ENCODE assay signal across 9 mouse cellular contexts in genomic region chr9:41028470-41028869, GRCm38 (mm10). TPM values are rescaled to one million over a fixed set of nuclear protein-coding genes. Genes with fewer than 3 reads are reported as not detected.
DNase-seq lines count a peak whose midpoint lies in the region; ATAC-seq and TF ChIP-seq lines count a peak whose summit lies in the region.
"Had no signal": no experiment of that assay in that cellular context is flagged by ENCODE, and none has a peak within 500 bp of the region (broad histone marks: within the 10 kb centered on the region; RNA-seq: fewer than 3 reads in every experiment).

No protein-coding gene starts in this region.

- H3K4me2 ChIP-seq in hindbrain, embryonic 14.5 days (replicated peaks): no peak overlapping the region
- H3K4me2 ChIP-seq in hindbrain, embryonic 12.5 days (replicated peaks): no peak overlapping the region
- H3K4me2 ChIP-seq in intestine, embryonic 16.5 days (ENCODE audit: low read depth, low read length): no peak overlapping the region
- H3K4me2 ChIP-seq: liver, embryonic 15.5 days had no signal

- no peaks in the 10 kb centered on the region for H3K27me3 ChIP-seq in hindbrain, embryonic 14.5 days (ENCODE audit: control insufficient read depth, insufficient read depth, low read length)
- no peaks in the 10 kb centered on the region for H3K27me3 ChIP-seq in hindbrain, embryonic 12.5 days
- H3K27me3 ChIP-seq in intestine, embryonic 16.5 days (replicated peaks; ENCODE audit: control insufficient read depth, insufficient read depth, low read length): no peaks in the 10 kb centered on the region
- H3K27me3 ChIP-seq: liver, embryonic 15.5 days had no signal

- peak; percentile 49 for DNase-seq in hindbrain, embryonic 14.5 days (ENCODE audit: low spot score)
- peak; percentile 25 for DNase-seq in adrenal gland, adult 2 months
- DNase-seq in left cerebral cortex, postnatal 10 days (ENCODE audit: extremely low spot score in 1 of 2, low spot score in 2 of 2): peak; percentile 38 to 58
- peak; percentile 67 for DNase-seq in retina, embryonic 14.5 days (ENCODE audit: low spot score)

- no peak for ATAC-seq in hindbrain, embryonic 14.5 days (ENCODE audit: low FRiP score)
- ATAC-seq in hindbrain, embryonic 12.5 days (ENCODE audit: low FRiP score): no peak
- peak; percentile 66 for ATAC-seq in CD4-positive, CD25-positive, alpha-beta regulatory T cell, adult 4 months
- no peak for ATAC-seq in intestine, embryonic 16.5 days

- H3K27ac ChIP-seq in hindbrain, embryonic 14.5 days: no peak overlapping the region
- H3K27ac ChIP-seq in hindbrain, embryonic 12.5 days: no peak overlapping the region
- no peak overlapping the region for H3K27ac ChIP-seq in embryonic fibroblast, embryonic 13.5 days (ENCODE audit: insufficient read depth, low read length)
- no peak overlapping the region for H3K27ac ChIP-seq in intestine, embryonic 16.5 days (ENCODE audit: low read length)
- H3K27ac ChIP-seq: liver, embryonic 15.5 days had no signal

- H3K4me3 ChIP-seq in hindbrain, embryonic 14.5 days (replicated peaks; ENCODE audit: low read length): no peak overlapping the region
- no peak overlapping the region for H3K4me3 ChIP-seq in hindbrain, embryonic 12.5 days
- no peak overlapping the region for H3K4me3 ChIP-seq in embryonic fibroblast, embryonic 13.5 days (ENCODE audit: insufficient read depth, low read length)
- H3K4me3 ChIP-seq in intestine, embryonic 16.5 days (ENCODE audit: low read length): no peak overlapping the region
- H3K4me3 ChIP-seq: liver, embryonic 15.5 days had no signal

- H3K36me3 ChIP-seq in hindbrain, embryonic 14.5 days (replicated peaks; ENCODE audit: control insufficient read depth, insufficient read depth): peaks cover 16% of the 10 kb centered on the region
- H3K36me3 ChIP-seq in hindbrain, embryonic 12.5 days: peaks cover 4% of the 10 kb centered on the region; the same call in 1 of the 2 replicates
- H3K36me3 ChIP-seq in intestine, embryonic 16.5 days (ENCODE audit: control insufficient read depth, insufficient read depth, low read length): no peaks in the 10 kb centered on the region
- H3K36me3 ChIP-seq: liver, embryonic 15.5 days had no signal

- no peak overlapping the region for H3K9ac ChIP-seq in hindbrain, embryonic 14.5 days
- H3K9ac ChIP-seq in hindbrain, embryonic 12.5 days: no peak overlapping the region
- no peak overlapping the region for H3K9ac ChIP-seq in intestine, embryonic 16.5 days (ENCODE audit: low read depth, low read length)
- H3K9ac ChIP-seq: liver, embryonic 15.5 days had no signal

- peak; percentile 49; the same call in 1 of the 2 replicates for TF ChIP-seq CTCF in embryonic fibroblast, embryonic 13.5 days (IDR thresholded peaks at IDR 0.05; ENCODE audit: borderline replicate concordance, insufficient read depth, low read length)

- no peak for TF ChIP-seq POLR2A in embryonic fibroblast, embryonic 13.5 days (IDR thresholded peaks at IDR 0.05; ENCODE audit: low read depth, low read length)

- WGBS in hindbrain, embryonic 14.5 days: 48% methylated on average over 5 of the region's 5 CpGs
- 43% methylated on average over 5 of the region's 5 CpGs for WGBS in hindbrain, embryonic 12.5 days
- 44% methylated on average over 5 of the region's 5 CpGs for WGBS in intestine, embryonic 16.5 days

- intact Hi-C loops in left cerebral cortex, postnatal 10 days (cut with DNase I): loop anchor here (5.0 kb wide), 1 partner anchor 36 kb away; no protein-coding TSS in a partner anchor

- H3K4me1 ChIP-seq in hindbrain, embryonic 14.5 days (replicated peaks; ENCODE audit: control insufficient read depth, insufficient read depth, low read length): peaks cover 15% of the 10 kb centered on the region
- 0 out of 2 replicates have a peak, but pooled peaks cover 3% of the 10 kb centered on the region for H3K4me1 ChIP-seq in hindbrain, embryonic 12.5 days
- no peaks in the 10 kb centered on the region for H3K4me1 ChIP-seq in embryonic fibroblast, embryonic 13.5 days (ENCODE audit: control insufficient read depth, insufficient read depth, low read length)
- H3K4me1 ChIP-seq in intestine, embryonic 16.5 days (ENCODE audit: control insufficient read depth, insufficient read depth, low read length): no peaks in the 10 kb centered on the region
- H3K4me1 ChIP-seq: liver, embryonic 15.5 days had no signal

- no peaks in the 10 kb centered on the region for H3K9me3 ChIP-seq in hindbrain, embryonic 14.5 days (ENCODE audit: control insufficient read depth, low read length)
- no peaks in the 10 kb centered on the region for H3K9me3 ChIP-seq in hindbrain, embryonic 12.5 days (replicated peaks)
- no peaks in the 10 kb centered on the region for H3K9me3 ChIP-seq in intestine, embryonic 16.5 days (ENCODE audit: control insufficient read depth, low read length)
- H3K9me3 ChIP-seq: liver, embryonic 15.5 days had no signal

RNA-seq across cellular contexts. Expression of gene Crtam, which starts 24.0 kb away (rescaled TPM):
- 0.13 and 0.39 TPM in 2 replicates for polyA plus RNA-seq in hindbrain, embryonic 14.5 days (2014; fragmentation: Nextera tagmentation; extraction: Ambion mirVana)
- 0.18 and 0.30 TPM in 2 replicates for polyA plus RNA-seq in hindbrain, embryonic 12.5 days (2016; fragmentation: Nextera tagmentation; extraction: Ambion mirVana)
- 1 to 10 TPM; 1.1 to 1.2 TPM for polyA plus RNA-seq in CD4-positive, CD25-positive, alpha-beta regulatory T cell, adult 4 months (2017; shearing (Covaris generic))
- not detected for total RNA-seq in adrenal gland, adult 2 months (2021)
- 0.02 TPM in 1 of 2 replicates, not detected in the other for polyA plus RNA-seq in adrenal gland, adult 2 months (2012; rRNA removed)
- polyA plus RNA-seq in embryonic fibroblast, embryonic 13.5 days (2011; ENCODE audit: insufficient read length, low read depth, missing spikeins): not detected in 2 replicates
- under 1 TPM in 1 of 2 experiments, not detected in 1; 0.10 TPM for total RNA-seq in left cerebral cortex, postnatal 10 days (2021)
- 0.09 and 0.18 TPM in 2 replicates for polyA plus RNA-seq in intestine, embryonic 16.5 days (2015; fragmentation: Nextera tagmentation; extraction: Ambion mirVana)
- polyA plus RNA-seq: liver, embryonic 15.5 days had no signal
